Mouse (Mus musculus): ENCODE results near the gene Fhl5. TPM values are rescaled to one million over a fixed set of nuclear protein-coding genes. Genes with fewer than 3 reads are reported as not detected.

The Fhl5 gene
- polyA plus RNA-seq, 1 experiment, result not detected

DNA sequence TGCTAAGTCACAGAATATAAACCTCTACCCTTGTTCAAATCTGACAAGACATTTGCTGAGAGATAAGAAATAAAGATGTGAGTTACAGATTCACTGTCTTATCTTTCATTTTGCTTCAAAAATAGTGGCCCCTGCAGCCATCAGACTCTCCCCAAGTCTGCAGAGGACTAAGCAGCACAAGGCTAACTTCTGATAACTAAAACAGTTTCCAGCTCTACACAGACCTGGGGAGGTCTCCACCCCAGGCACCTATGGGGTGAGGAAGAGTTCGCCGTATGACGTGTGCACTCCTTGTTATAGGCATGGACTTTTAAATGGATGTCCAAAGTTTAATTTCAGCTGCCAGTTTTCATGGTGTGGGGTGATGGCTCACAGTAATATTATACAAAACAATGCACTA, 10.1 kb downstream of the Fhl5 start:
- H3K4me3 ChIP-seq (replicated peaks; ENCODE audit: control insufficient read depth, low read depth, low read length), result no peak overlapping the region
- H3K4me1 ChIP-seq (ENCODE audit: control insufficient read depth, insufficient read depth, low read length), result no peaks in the 10 kb centered on the region
- no peak overlapping the region for H3K27ac ChIP-seq (ENCODE audit: control insufficient read depth, insufficient read depth, low read depth, low read length, poor library complexity)
- TF ChIP-seq CTCF (IDR thresholded peaks at IDR 0.05; ENCODE audit: control insufficient read depth, insufficient read depth, low read length) (no peak), POLR2A (IDR thresholded peaks at IDR 0.05; ENCODE audit: borderline replicate concordance, control insufficient read depth, low read depth, low read length) (no peak)
- 89% methylated on average over 3 of the region's 3 CpGs for WGBS

DNA sequence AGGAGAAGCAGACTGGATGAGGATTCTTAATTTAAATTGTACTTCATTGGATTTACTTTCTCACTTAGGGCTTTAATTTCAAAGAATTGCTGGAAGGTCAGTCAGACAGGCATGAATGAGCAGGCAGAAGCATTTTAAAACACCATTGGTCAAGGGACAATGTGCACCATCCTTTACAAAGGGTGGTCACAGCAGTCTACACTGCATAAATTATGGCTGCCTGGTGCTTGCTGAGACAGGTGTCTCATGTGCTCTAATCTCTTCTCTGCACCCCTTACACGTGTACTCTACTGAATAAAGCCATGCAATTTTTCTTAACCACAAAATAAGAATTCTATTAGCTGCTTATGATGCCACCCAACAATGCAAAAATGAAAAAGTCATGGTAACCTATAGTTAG, 15.1 kb downstream of the Fhl5 start:
- WGBS, result 21% methylated on average over 1 of the region's 1 CpGs

DNA sequence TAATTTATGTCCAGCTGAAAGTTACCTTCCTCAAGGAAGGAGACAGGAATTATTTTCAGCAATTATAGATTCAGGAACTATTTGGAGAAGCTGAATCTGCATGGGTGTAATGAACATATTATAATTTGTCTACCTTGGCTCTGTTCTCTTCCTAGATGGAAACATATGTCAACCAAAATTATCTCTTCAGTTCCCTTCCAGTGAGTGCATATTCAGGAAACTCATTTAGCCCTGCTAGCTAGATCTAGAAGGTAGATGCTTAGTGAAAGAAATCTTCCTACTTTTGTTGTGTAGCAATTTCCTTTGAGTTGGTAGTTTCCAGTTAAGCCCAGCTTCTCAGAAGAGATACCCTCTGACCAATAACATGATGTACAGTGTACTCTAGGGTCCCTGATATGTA, 20.7 kb downstream of the Fhl5 start:
- no peaks in the 10 kb centered on the region for H3K4me1 ChIP-seq (ENCODE audit: control insufficient read depth, insufficient read depth, low read length)
- no peak overlapping the region for H3K27ac ChIP-seq (ENCODE audit: control insufficient read depth, insufficient read depth, low read depth, low read length, poor library complexity)
- TF ChIP-seq CTCF (IDR thresholded peaks at IDR 0.05; ENCODE audit: control insufficient read depth, insufficient read depth, low read length) (no peak), POLR2A (IDR thresholded peaks at IDR 0.05; ENCODE audit: borderline replicate concordance, control insufficient read depth, low read depth, low read length) (no peak)
- no peak overlapping the region for H3K4me3 ChIP-seq (replicated peaks; ENCODE audit: control insufficient read depth, low read depth, low read length)

More for the DNA sequence above, 15.1 kb downstream of the Fhl5 start:
- Histone ChIP-seq H3K27ac (ENCODE audit: control insufficient read depth, insufficient read depth, low read depth, low read length, poor library complexity) (no peak overlapping the region), H3K4me3 (replicated peaks; ENCODE audit: control insufficient read depth, low read depth, low read length) (no peak overlapping the region), H3K4me1 (ENCODE audit: control insufficient read depth, insufficient read depth, low read length) (no peaks in the 10 kb centered on the region)
- TF ChIP-seq POLR2A (IDR thresholded peaks at IDR 0.05; ENCODE audit: borderline replicate concordance, control insufficient read depth, low read depth, low read length) (no peak), CTCF (IDR thresholded peaks at IDR 0.05; ENCODE audit: control insufficient read depth, insufficient read depth, low read length) (no peak)

DNA sequence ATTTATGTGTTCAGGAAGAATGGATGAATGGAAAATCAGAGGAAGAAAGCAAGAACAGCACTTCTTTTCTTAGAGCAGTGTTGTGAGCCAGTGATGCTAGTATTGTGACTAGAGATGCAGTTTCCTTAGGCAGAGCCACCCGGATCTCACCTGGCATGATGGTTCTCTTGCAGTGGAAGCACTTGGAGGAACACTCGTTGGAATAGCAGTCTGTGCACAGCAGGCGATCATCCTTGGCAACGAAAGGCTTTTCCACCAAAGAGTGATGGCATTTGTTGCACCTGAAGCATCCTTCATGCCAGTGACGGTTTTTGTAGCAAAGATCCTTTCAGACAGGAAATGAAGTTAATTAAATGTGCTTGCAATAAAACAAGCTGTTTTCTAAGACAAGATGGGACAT, 29.2 kb downstream of the Fhl5 start:
- Histone ChIP-seq H3K27ac (ENCODE audit: control insufficient read depth, insufficient read depth, low read depth, low read length, poor library complexity) (no peak overlapping the region), H3K4me3 (replicated peaks; ENCODE audit: control insufficient read depth, low read depth, low read length) (no peak overlapping the region), H3K4me1 (ENCODE audit: control insufficient read depth, insufficient read depth, low read length) (no peaks in the 10 kb centered on the region)
- 53% methylated on average over 5 of the region's 5 CpGs for WGBS
- TF ChIP-seq POLR2A (IDR thresholded peaks at IDR 0.05; ENCODE audit: borderline replicate concordance, control insufficient read depth, low read depth, low read length) (no peak), CTCF (IDR thresholded peaks at IDR 0.05; ENCODE audit: control insufficient read depth, insufficient read depth, low read length) (no peak)

DNA sequence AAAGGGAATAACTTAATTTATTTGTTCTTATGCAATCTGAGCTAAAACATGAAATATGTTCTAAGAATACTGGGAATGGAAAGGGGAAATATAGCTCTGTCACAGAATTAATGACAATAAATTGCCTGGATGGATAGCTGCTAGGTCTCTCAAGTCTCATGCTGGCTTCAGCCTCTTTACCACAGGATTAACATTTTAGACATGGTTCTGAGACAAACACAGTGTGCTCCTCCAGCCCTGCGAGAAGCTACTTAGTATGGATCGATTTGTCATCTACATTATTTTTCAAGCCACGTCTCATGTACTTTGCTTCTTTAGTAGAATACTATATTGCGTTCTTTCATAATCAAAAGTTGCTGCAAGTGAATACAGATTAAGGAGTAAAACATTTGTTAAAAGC, 36.5 kb downstream of the Fhl5 start:
- TF ChIP-seq POLR2A (IDR thresholded peaks at IDR 0.05; ENCODE audit: borderline replicate concordance, control insufficient read depth, low read depth, low read length) (no peak), CTCF (IDR thresholded peaks at IDR 0.05; ENCODE audit: control insufficient read depth, insufficient read depth, low read length) (no peak)
- H3K4me3 ChIP-seq (replicated peaks; ENCODE audit: control insufficient read depth, low read depth, low read length), result no peak overlapping the region
- 76% methylated on average over 4 of the region's 4 CpGs for WGBS
- no peak overlapping the region for H3K27ac ChIP-seq (ENCODE audit: control insufficient read depth, insufficient read depth, low read depth, low read length, poor library complexity)
- H3K4me1 ChIP-seq (ENCODE audit: control insufficient read depth, insufficient read depth, low read length), result no peaks in the 10 kb centered on the region

DNA sequence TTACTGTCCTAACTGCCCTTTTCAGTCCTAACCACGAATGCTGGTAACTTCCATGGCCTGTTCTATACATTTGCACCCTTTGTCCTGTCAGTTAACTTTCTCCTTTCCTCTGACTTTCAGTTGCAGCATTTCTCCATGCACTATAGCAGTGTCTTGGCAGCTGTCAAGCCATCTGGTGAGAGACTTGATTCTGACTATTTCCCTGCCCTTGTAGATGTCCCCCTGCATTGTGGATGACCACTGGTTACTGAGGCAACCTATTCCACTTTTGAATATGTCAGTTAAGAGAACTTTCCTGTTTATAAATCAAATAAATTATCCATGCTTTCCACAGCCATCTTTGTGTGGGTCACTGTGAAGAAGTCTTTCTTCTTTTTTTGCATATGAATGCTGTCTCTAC, 45.4 kb downstream of the Fhl5 start:
- TF ChIP-seq POLR2A (IDR thresholded peaks at IDR 0.05; ENCODE audit: borderline replicate concordance, control insufficient read depth, low read depth, low read length) (no peak), CTCF (IDR thresholded peaks at IDR 0.05; ENCODE audit: control insufficient read depth, insufficient read depth, low read length) (no peak)
- no peak overlapping the region for H3K4me3 ChIP-seq (replicated peaks; ENCODE audit: control insufficient read depth, low read depth, low read length)
- WGBS, result 45% methylated on average over 1 of the region's 1 CpGs
- H3K4me1 ChIP-seq (ENCODE audit: control insufficient read depth, insufficient read depth, low read length), result no peaks in the 10 kb centered on the region
- H3K27ac ChIP-seq (ENCODE audit: control insufficient read depth, insufficient read depth, low read depth, low read length, poor library complexity), result no peak overlapping the region

DNA sequence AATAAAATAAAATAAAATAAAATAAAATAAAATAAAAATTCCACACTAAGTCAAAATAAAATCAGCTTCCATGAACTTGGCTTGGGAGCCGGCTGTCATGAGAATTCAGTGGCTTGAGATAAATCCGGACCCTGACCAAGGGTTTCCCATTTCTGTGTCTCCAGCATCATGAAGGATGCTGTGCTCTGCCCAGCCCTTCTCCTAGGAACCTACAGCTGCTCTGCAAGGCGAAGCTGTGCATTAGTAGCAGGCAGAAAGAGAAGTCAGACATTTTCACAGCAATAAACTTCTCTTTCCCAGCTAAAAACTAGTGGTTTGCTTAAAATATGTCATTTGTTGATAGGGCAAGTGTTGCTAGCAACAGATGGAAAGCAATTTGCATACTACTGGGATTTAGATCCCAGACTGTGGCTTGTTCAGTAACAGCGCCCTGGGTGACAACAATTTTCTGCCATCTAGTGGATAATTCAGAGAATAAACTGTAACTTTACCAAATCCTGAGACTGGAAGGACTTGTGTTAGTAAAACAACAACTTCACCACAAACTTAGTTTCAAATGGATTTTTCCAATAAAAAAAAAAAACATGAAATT, 63.0 kb downstream of the Fhl5 start:
- WGBS, result 53% methylated on average over 4 of the region's 4 CpGs
- no peak for TF ChIP-seq POLR2A (IDR thresholded peaks at IDR 0.05; ENCODE audit: borderline replicate concordance, control insufficient read depth, low read depth, low read length)
- TF ChIP-seq CTCF (IDR thresholded peaks at IDR 0.05; ENCODE audit: control insufficient read depth, insufficient read depth, low read length), result no peak
- no peak overlapping the region for H3K27ac ChIP-seq (ENCODE audit: control insufficient read depth, insufficient read depth, low read depth, low read length, poor library complexity)

More for the DNA sequence above, 63.0 kb downstream of the Fhl5 start:
- H3K4me1 ChIP-seq (ENCODE audit: control insufficient read depth, insufficient read depth, low read length), result no peaks in the 10 kb centered on the region
- H3K4me3 ChIP-seq (replicated peaks; ENCODE audit: control insufficient read depth, low read depth, low read length), result no peak overlapping the region

Other genes starting within 250 kb of the Fhl5 start
- gene Ufl1, start 38.9 kb upstream of the Fhl5 start, polyA plus RNA-seq (2011; ENCODE audit: insufficient read depth, insufficient read length, low replicate concordance, missing spikeins), result 5.0 and 5.4 TPM in 2 replicates

All from bone marrow, adult 2 months (tissue).